Mouse (Mus musculus) forebrain, embryonic 10.5 days (tissue): Measurements from ENCODE around the gene Mrps2. TPM values are rescaled to one million over a fixed set of nuclear protein-coding genes. Genes with fewer than 3 reads are reported as not detected.

ENCODE experiments used
- DNase-seq: peaks from one replicate; pipeline ENCODE4 v3.0.0-alpha.2; 2017; ENCODE audit warnings: low spot score; ENCODE audit errors: extremely low spot score
- H3K27ac ChIP-seq: fragments of 300-500 bp; sonication (generic); 2 replicates; pipeline ENCODE4 v1.5.1; 2016; ENCODE audit warnings: mild to moderate bottlenecking
- H3K27me3 ChIP-seq: fragments of 300-500 bp; sonication (generic); 2 replicates; pipeline ENCODE4 v1.6.1; 2016; ENCODE audit warnings: mild to moderate bottlenecking; ENCODE audit not compliant: poor library complexity, severe bottlenecking
- H3K36me3 ChIP-seq: fragments of 300-500 bp; sonication (generic); replicated peaks from 2 replicates; pipeline ENCODE4 v1.6.1; 2016; ENCODE audit warnings: mild to moderate bottlenecking, moderate library complexity
- H3K4me1 ChIP-seq: fragments of 300-500 bp; sonication (generic); 2 replicates; pipeline ENCODE4 v1.6.1; 2016
- H3K4me3 ChIP-seq: fragments of 300-500 bp; sonication (generic); 2 replicates; pipeline ENCODE4 v1.5.1; 2016; ENCODE audit warnings: mild to moderate bottlenecking, moderate library complexity
- H3K9me3 ChIP-seq: fragments of 300-500 bp; sonication (generic); 2 replicates; pipeline ENCODE4 v1.6.1; 2016; ENCODE audit warnings: mild to moderate bottlenecking, moderate library complexity
- WGBS: fragments of 180-500 bp; shearing (Covaris S2); methylation state at CpG from one replicate; pipeline ENCODE4 v1.1.7; 2016; 5-methylcytosine and 5-hydroxymethylcytosine counted together
- polyA plus RNA-seq: library from polyadenylated mRNA; unstranded; fragments of >200 nt; fragmentation: Nextera tagmentation; extraction: Ambion mirVana; gene quantifications from 2 replicates; pipeline ENCODE4 v1.2.1, GENCODE M21; 2016

Mrps2 gene
- polyA plus RNA-seq, 1 experiment from 2014 or later = 68.1 TPM

DNA sequence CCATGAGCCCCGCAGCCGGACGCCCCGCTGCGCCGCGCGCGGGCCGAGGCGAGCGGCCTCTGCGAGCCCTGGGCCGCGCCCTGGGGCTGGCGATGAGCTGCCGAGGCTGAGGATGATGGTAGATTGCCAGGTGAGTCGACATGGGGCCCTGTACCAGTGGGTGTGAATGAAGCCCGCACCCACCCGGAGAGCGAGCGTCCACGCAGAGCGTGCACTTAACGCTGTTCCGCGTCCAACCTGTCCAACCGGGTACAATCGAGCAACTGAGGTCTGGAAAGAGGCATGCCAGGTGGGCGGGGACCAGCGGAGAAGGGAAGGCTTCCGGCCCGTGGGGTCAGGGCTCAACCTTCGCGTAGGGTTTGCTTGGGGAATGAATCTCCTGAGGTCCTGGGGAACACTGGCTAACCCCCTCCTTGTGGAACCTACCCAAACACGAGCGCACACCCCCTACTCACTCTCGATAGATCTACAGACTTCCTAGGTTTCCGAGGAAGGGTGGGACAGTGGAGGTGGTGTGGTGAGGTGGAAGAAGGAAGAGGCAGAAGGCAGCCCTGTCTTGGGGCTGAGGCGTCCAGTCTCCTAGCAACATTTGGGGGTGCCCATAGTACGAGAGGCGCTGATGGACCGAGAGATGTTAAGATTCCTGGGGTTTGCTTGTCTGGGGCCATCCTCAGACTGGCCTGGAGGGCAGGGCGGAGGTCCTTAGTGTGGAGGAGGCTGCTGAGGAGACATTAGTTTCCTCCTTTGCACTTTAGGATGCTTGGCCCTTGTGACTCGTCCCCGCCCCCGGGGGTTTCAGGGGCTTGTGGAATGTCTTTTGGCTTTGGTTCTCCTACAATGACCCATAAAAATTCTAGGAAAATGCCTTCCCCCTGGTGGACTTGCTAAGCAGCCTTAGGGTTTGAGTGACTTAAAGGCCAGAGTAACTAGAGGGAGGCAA, 45.8 kb downstream of the Mrps2 start:
- 0 out of 2 replicates have a peak, but pooled peaks cover 9% of the 10 kb centered on the region for H3K36me3 ChIP-seq
- peak overlapping the region; percentile 79 for H3K4me3 ChIP-seq
- peaks cover 52% of the 10 kb centered on the region for H3K4me1 ChIP-seq
- peak overlapping the region; percentile 89 for H3K27ac ChIP-seq
- DNase-seq = no peak
- 6% methylated on average over 47 of the region's 47 CpGs for WGBS
- H3K27me3 ChIP-seq = peaks cover 23% of the 10 kb centered on the region
- no peaks in the 10 kb centered on the region for H3K9me3 ChIP-seq

DNA sequence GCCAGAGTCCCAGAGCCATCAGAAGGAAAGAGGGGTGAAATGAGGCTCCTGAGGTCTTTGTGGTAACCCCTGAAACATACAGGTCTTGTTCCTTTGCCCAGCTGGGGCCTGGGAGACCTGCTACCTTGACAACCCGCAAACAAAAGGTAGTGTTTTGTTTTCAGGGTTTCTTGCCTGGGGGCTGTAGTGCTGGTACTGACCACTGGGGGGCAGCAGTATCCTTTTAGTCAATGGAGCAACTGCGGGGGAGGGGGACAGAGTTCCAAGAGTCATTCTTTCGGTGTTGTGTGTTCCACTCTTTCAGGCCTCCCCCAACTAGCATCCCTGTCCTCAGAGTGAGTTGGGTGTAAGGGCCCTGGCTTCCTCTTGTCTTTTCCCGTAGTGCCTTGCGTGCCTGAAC, 46.6 kb downstream of the Mrps2 start:
- 0 out of 2 replicates have a peak, but pooled peaks cover 9% of the 10 kb centered on the region for H3K36me3 ChIP-seq
- H3K4me3 ChIP-seq = peak overlapping the region; percentile 79
- H3K27me3 ChIP-seq = peaks cover 23% of the 10 kb centered on the region
- DNase-seq = peak; percentile 87
- H3K9me3 ChIP-seq = no peaks in the 10 kb centered on the region
- peaks cover 57% of the 10 kb centered on the region for H3K4me1 ChIP-seq
- peak overlapping the region; percentile 89 for H3K27ac ChIP-seq
- WGBS = 19% methylated on average over 5 of the region's 5 CpGs

- H3K36me3 ChIP-seq = peaks cover 15% of the 10 kb centered on the region
- WGBS = 45% methylated on average over 5 of the region's 5 CpGs
- no peak overlapping the region for H3K4me3 ChIP-seq
- 0 out of 2 replicates have a peak overlapping the region, but pooled peaks have one; percentile 6 for H3K27ac ChIP-seq
- no peaks in the 10 kb centered on the region for H3K9me3 ChIP-seq
- H3K27me3 ChIP-seq = peaks cover 6% of the 10 kb centered on the region
- peak; percentile 68 for DNase-seq
- H3K4me1 ChIP-seq = peaks cover 73% of the 10 kb centered on the region
Observed at GRCm38 (mm10) chr2:28517206-28517909, 49.5 kb downstream of the Mrps2 start.

DNA sequence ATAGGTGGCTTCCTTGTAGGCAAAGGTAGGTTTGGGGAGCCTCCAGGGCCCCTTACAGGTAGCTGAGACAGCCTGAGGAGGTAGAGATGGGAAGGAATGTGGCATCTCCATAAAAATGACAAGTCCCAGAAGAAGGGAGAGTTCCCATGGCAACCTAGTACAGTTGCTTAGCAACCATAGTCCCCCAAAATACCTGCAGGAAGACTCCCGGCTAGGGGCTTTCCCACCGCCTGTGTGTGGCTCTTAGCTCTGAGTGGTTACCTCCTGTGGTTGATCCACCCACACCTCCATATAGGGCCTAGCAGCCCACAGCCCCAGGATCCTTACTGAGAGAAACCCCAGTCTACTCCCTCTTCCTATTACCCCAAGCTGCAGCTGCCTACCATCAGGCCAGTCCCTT, 50.4 kb downstream of the Mrps2 start:
- H3K27ac ChIP-seq = no peak overlapping the region
- H3K4me1 ChIP-seq = peaks cover 67% of the 10 kb centered on the region
- H3K27me3 ChIP-seq = no peaks in the 10 kb centered on the region
- no peak overlapping the region for H3K4me3 ChIP-seq
- H3K36me3 ChIP-seq = peaks cover 16% of the 10 kb centered on the region
- 42% methylated on average over 2 of the region's 2 CpGs for WGBS
- H3K9me3 ChIP-seq = no peaks in the 10 kb centered on the region
- DNase-seq = no peak

- 69% methylated on average over 5 of the region's 5 CpGs for WGBS
- H3K27me3 ChIP-seq = no peaks in the 10 kb centered on the region
- H3K36me3 ChIP-seq = peaks cover 16% of the 10 kb centered on the region
- 0 out of 2 replicates have a peak overlapping the region, but pooled peaks have one; percentile 4 for H3K27ac ChIP-seq
- no peaks in the 10 kb centered on the region for H3K9me3 ChIP-seq
- H3K4me3 ChIP-seq = no peak overlapping the region
- H3K4me1 ChIP-seq = peaks cover 69% of the 10 kb centered on the region
- no peak for DNase-seq
Observed at GRCm38 (mm10) chr2:28520581-28520980, 52.7 kb downstream of the Mrps2 start.

Other genes starting within 250 kb of the Mrps2 start
- gene Ppp1r26, start 21.3 kb upstream of the Mrps2 start, polyA plus RNA-seq = 5.8 and 6.1 TPM in 2 replicates
- 2.0 and 2.4 TPM in 2 replicates for gene 1700007K13Rik, start 1.7 kb upstream of the Mrps2 start, polyA plus RNA-seq
- gene Gbgt1, start 28.8 kb downstream of the Mrps2 start, polyA plus RNA-seq = not detected in 2 replicates
- gene Gm10134, start 38.0 kb downstream of the Mrps2 start, polyA plus RNA-seq = not detected in 2 replicates
- 22.5 and 23.2 TPM in 2 replicates for gene Ralgds, start 45.1 kb downstream of the Mrps2 start, polyA plus RNA-seq
- gene Cel, start 95.3 kb downstream of the Mrps2 start, polyA plus RNA-seq = 0.07 TPM in 1 of 2 replicates, not detected in the other
- gene Gtf3c5, start 115.7 kb downstream of the Mrps2 start, polyA plus RNA-seq = 60.1 and 62.6 TPM in 2 replicates
- 4.7 and 5.4 TPM in 2 replicates for gene Gfi1b, start 153.9 kb downstream of the Mrps2 start, polyA plus RNA-seq
- gene Tsc1, start 173.2 kb downstream of the Mrps2 start, polyA plus RNA-seq = 22.9 and 26.5 TPM in 2 replicates
- gene Spaca9, start 231.7 kb downstream of the Mrps2 start, polyA plus RNA-seq = 2.7 and 3.3 TPM in 2 replicates
- 0.68 and 0.69 TPM in 2 replicates for gene Ak8, start 232.1 kb downstream of the Mrps2 start, polyA plus RNA-seq